Mouse (Mus musculus) 416B (cell line): ENCODE measurements around the gene Ercc6l.

Experiments used
- DNase-seq: peaks from one replicate; pipeline ENCODE4 v3.0.0; 2011; ENCODE audit warnings: low read depth

The Ercc6l gene

GRCm38 (mm10) chrX:102156618-102157422 lies at the start of gene Ercc6l:
TSS of gene Ercc6l (minus strand) at chrX:102157091.
- DNase-seq, result peak; percentile 96

GRCm38 (mm10) chrX:102190840-102191239 lies 33.9 kb upstream of the Ercc6l start:
- DNase-seq, result no peak

GRCm38 (mm10) chrX:102189581-102189980 lies 32.7 kb upstream of the Ercc6l start:
- DNase-seq, result no peak

GRCm38 (mm10) chrX:102188712-102189497 lies 32.0 kb upstream of the Ercc6l start, which contains the start of gene Rps4x:
TSS of gene Rps4x (minus strand) at chrX:102189394.
- peak; percentile 85 for DNase-seq

GRCm38 (mm10) chrX:102187023-102187699 lies 30.3 kb upstream of the Ercc6l start:
- peak; percentile 41 for DNase-seq

- no peak for DNase-seq
These were observed 25.7 kb upstream of the Ercc6l start for GRCm38 (mm10) chrX:102182575-102182974.

- no peak for DNase-seq
These were observed 18.8 kb upstream of the Ercc6l start for GRCm38 (mm10) chrX:102175538-102176287.

- DNase-seq, result no peak
These were observed 14.0 kb upstream of the Ercc6l start for GRCm38 (mm10) chrX:102170900-102171299.

GRCm38 (mm10) chrX:102170135-102170534 lies 13.2 kb upstream of the Ercc6l start:
- DNase-seq, result no peak

- DNase-seq, result no peak
These were observed 12.8 kb upstream of the Ercc6l start for GRCm38 (mm10) chrX:102169724-102170123.

GRCm38 (mm10) chrX:102166986-102167385 lies 10.1 kb upstream of the Ercc6l start:
- DNase-seq, result no peak

- DNase-seq, result no peak
These were observed 9.6 kb upstream of the Ercc6l start for GRCm38 (mm10) chrX:102166521-102166920.

- no peak for DNase-seq
These were observed 6.6 kb upstream of the Ercc6l start for GRCm38 (mm10) chrX:102163529-102163928.

- DNase-seq, result peak; percentile 51
These were observed 6.2 kb upstream of the Ercc6l start for GRCm38 (mm10) chrX:102163096-102163495.

- DNase-seq, result no peak
These were observed 3.6 kb upstream of the Ercc6l start for GRCm38 (mm10) chrX:102160528-102160927.

- DNase-seq, result peak; percentile 48
These were observed 2.9 kb upstream of the Ercc6l start for GRCm38 (mm10) chrX:102159778-102160177.

- DNase-seq, result no peak
These were observed 516 bp upstream of the Ercc6l start for GRCm38 (mm10) chrX:102157423-102157791.

- no peak for DNase-seq
These were observed 15.7 kb downstream of the Ercc6l start for GRCm38 (mm10) chrX:102141157-102141556.

GRCm38 (mm10) chrX:102121321-102121720 lies 35.6 kb downstream of the Ercc6l start:
- DNase-seq, result peak; percentile 57

- peak; percentile 98 for DNase-seq
These were observed 37.6 kb downstream of the Ercc6l start, which contains the start of gene Pin4 for GRCm38 (mm10) chrX:102119042-102119864. TSS of gene Pin4 (plus strand) at chrX:102119447.

- DNase-seq, result peak; percentile 48
These were observed 41.2 kb downstream of the Ercc6l start for GRCm38 (mm10) chrX:102115676-102116075.
